Mouse (Mus musculus) midbrain, embryonic 15.5 days (tissue): ENCODE results near the gene Scgb1b11. TPM values are rescaled to one million over a fixed set of nuclear protein-coding genes. Genes with fewer than 3 reads are reported as not detected.
"Not testable (repeated sequence)": the region's sequence is repeated elsewhere in the genome, so short reads cannot be mapped to it uniquely, and the experiment has no call there.

ENCODE experiments used
- ATAC-seq: fragments of 200-750 bp; cut with Nextera tagmentation; replicated peaks from 2 replicates; pipeline ENCODE4 v1.8.0; 2017; ENCODE audit warnings: moderate TSS enrichment
- H3K27ac ChIP-seq: fragments of 300-500 bp; sonication (generic); 2 replicates; pipeline ENCODE4 v1.5.1; 2015; ENCODE audit warnings: mild to moderate bottlenecking, inconsistent platforms
- H3K27me3 ChIP-seq: fragments of 300-500 bp; sonication (generic); replicated peaks from 2 replicates; pipeline ENCODE4 v1.6.1; 2015; ENCODE audit warnings: inconsistent platforms
- H3K36me3 ChIP-seq: fragments of 300-500 bp; sonication (generic); replicated peaks from 2 replicates; pipeline ENCODE4 v1.6.1; 2015; ENCODE audit warnings: inconsistent platforms
- H3K4me1 ChIP-seq: fragments of 300-500 bp; sonication (generic); 2 replicates; pipeline ENCODE4 v1.6.1; 2015; ENCODE audit warnings: inconsistent platforms
- H3K4me2 ChIP-seq: fragments of 300-500 bp; sonication (generic); 2 replicates; pipeline ENCODE4 v1.6.1; 2015; ENCODE audit warnings: inconsistent platforms, mild to moderate bottlenecking, moderate library complexity
- H3K4me3 ChIP-seq: fragments of 300-500 bp; sonication (generic); 2 replicates; pipeline ENCODE4 v1.5.1; 2015; ENCODE audit warnings: mild to moderate bottlenecking, inconsistent platforms
- H3K9ac ChIP-seq: fragments of 300-500 bp; sonication (generic); 2 replicates; pipeline ENCODE4 v1.6.1; 2015; ENCODE audit warnings: mild to moderate bottlenecking, inconsistent platforms
- H3K9me3 ChIP-seq: fragments of 300-500 bp; sonication (generic); 2 replicates; pipeline ENCODE4 v1.6.1; 2016; ENCODE audit warnings: inconsistent platforms
- WGBS: fragments of 180-500 bp; shearing (Covaris S2); methylation state at CpG from one replicate; pipeline ENCODE4 v1.1.7; 2015; ENCODE audit warnings: mixed read lengths; 5-methylcytosine and 5-hydroxymethylcytosine counted together
- polyA plus RNA-seq: library from polyadenylated mRNA; unstranded; fragments of >200 nt; fragmentation: Nextera tagmentation; extraction: Ambion mirVana; gene quantifications from 2 replicates; pipeline ENCODE4 v1.2.1, GENCODE M21; 2015

Gene Scgb1b11
- polyA plus RNA-seq, result not detected in 2 replicates

- WGBS, result no CpG with 5 or more reads among the region's 2 CpGs
These were observed at the start of gene Scgb1b11 for GRCm38 (mm10) chr7:32222540-32222939. TSS of gene Scgb1b11 (plus strand) at chr7:32222840.

GRCm38 (mm10) chr7:32211045-32211444, 11.6 kb upstream of the Scgb1b11 start, which contains the start of gene Scgb2b11:
TSS of gene Scgb2b11 (minus strand) at chr7:32211145.
- ATAC-seq, result not testable (repeated sequence)

More at GRCm38 (mm10) chr7:32222540-32222939, at the start of gene Scgb1b11:
- not testable (repeated sequence) for H3K36me3 ChIP-seq, H3K4me2 ChIP-seq, H3K27ac ChIP-seq, H3K4me3 ChIP-seq, ATAC-seq, H3K9me3 ChIP-seq, H3K9ac ChIP-seq, H3K4me1 ChIP-seq, H3K27me3 ChIP-seq

More at GRCm38 (mm10) chr7:32211045-32211444, 11.6 kb upstream of the Scgb1b11 start, which contains the start of gene Scgb2b11:
- H3K36me3 ChIP-seq, H3K27me3 ChIP-seq, H3K27ac ChIP-seq, H3K9ac ChIP-seq, H3K4me1 ChIP-seq, H3K9me3 ChIP-seq, H3K4me3 ChIP-seq, H3K4me2 ChIP-seq: not testable (repeated sequence)
- 87% methylated on average over 2 of the region's 2 CpGs for WGBS

Other genes with a start within 250 kb of the Scgb1b11 start
- not detected in 2 replicates for gene Scgb1b10, start 122.0 kb upstream of the Scgb1b11 start, polyA plus RNA-seq
- not detected in 2 replicates for gene Scgb2b11, start 11.7 kb upstream of the Scgb1b11 start, polyA plus RNA-seq
- gene Scgb2b12, start 104.4 kb downstream of the Scgb1b11 start, polyA plus RNA-seq, result not detected in 2 replicates
- not detected in 2 replicates for gene Scgb1b12, start 111.3 kb downstream of the Scgb1b11 start, polyA plus RNA-seq
- not detected in 2 replicates for gene Scgb1b29, start 218.7 kb downstream of the Scgb1b11 start, polyA plus RNA-seq